Mouse (Mus musculus) midbrain, embryonic 15.5 days (tissue): ENCODE measurements around the gene 2810408A11Rik. TPM values are rescaled to one million over a fixed set of nuclear protein-coding genes. Genes with fewer than 3 reads are reported as not detected.
"Not testable (repeated sequence)": the region's sequence is repeated elsewhere in the genome, so short reads cannot be mapped to it uniquely, and the experiment has no call there.

Source experiments
- ATAC-seq: fragments of 200-750 bp; cut with Nextera tagmentation; replicated peaks from 2 replicates; pipeline ENCODE4 v1.8.0; 2017; ENCODE audit warnings: moderate TSS enrichment
- H3K27ac ChIP-seq: fragments of 300-500 bp; sonication (generic); 2 replicates; pipeline ENCODE4 v1.5.1; 2015; ENCODE audit warnings: mild to moderate bottlenecking, inconsistent platforms
- H3K27me3 ChIP-seq: fragments of 300-500 bp; sonication (generic); replicated peaks from 2 replicates; pipeline ENCODE4 v1.6.1; 2015; ENCODE audit warnings: inconsistent platforms
- H3K36me3 ChIP-seq: fragments of 300-500 bp; sonication (generic); replicated peaks from 2 replicates; pipeline ENCODE4 v1.6.1; 2015; ENCODE audit warnings: inconsistent platforms
- H3K4me1 ChIP-seq: fragments of 300-500 bp; sonication (generic); 2 replicates; pipeline ENCODE4 v1.6.1; 2015; ENCODE audit warnings: inconsistent platforms
- H3K4me2 ChIP-seq: fragments of 300-500 bp; sonication (generic); 2 replicates; pipeline ENCODE4 v1.6.1; 2015; ENCODE audit warnings: inconsistent platforms, mild to moderate bottlenecking, moderate library complexity
- H3K4me3 ChIP-seq: fragments of 300-500 bp; sonication (generic); 2 replicates; pipeline ENCODE4 v1.5.1; 2015; ENCODE audit warnings: mild to moderate bottlenecking, inconsistent platforms
- H3K9ac ChIP-seq: fragments of 300-500 bp; sonication (generic); 2 replicates; pipeline ENCODE4 v1.6.1; 2015; ENCODE audit warnings: mild to moderate bottlenecking, inconsistent platforms
- H3K9me3 ChIP-seq: fragments of 300-500 bp; sonication (generic); 2 replicates; pipeline ENCODE4 v1.6.1; 2016; ENCODE audit warnings: inconsistent platforms
- WGBS: fragments of 180-500 bp; shearing (Covaris S2); methylation state at CpG from one replicate; pipeline ENCODE4 v1.1.7; 2015; ENCODE audit warnings: mixed read lengths; 5-methylcytosine and 5-hydroxymethylcytosine counted together
- polyA plus RNA-seq: library from polyadenylated mRNA; unstranded; fragments of >200 nt; fragmentation: Nextera tagmentation; extraction: Ambion mirVana; gene quantifications from 2 replicates; pipeline ENCODE4 v1.2.1, GENCODE M21; 2015

Gene 2810408A11Rik
- polyA plus RNA-seq, 1 experiment from 2014 or later: 11.1 TPM

- H3K4me3 ChIP-seq, H3K27ac ChIP-seq, H3K9me3 ChIP-seq, H3K4me2 ChIP-seq, H3K27me3 ChIP-seq, ATAC-seq, H3K9ac ChIP-seq: not testable (repeated sequence)
- Histone ChIP-seq H3K36me3 (peaks cover 45% of the 10 kb centered on the region), H3K4me1 (peaks cover 47% of the 10 kb centered on the region)
- WGBS: 64% methylated on average over 7 of the region's 7 CpGs
These were observed 16.0 kb upstream of the 2810408A11Rik start for GRCm38 (mm10) chr11:69916652-69917378.

DNA sequence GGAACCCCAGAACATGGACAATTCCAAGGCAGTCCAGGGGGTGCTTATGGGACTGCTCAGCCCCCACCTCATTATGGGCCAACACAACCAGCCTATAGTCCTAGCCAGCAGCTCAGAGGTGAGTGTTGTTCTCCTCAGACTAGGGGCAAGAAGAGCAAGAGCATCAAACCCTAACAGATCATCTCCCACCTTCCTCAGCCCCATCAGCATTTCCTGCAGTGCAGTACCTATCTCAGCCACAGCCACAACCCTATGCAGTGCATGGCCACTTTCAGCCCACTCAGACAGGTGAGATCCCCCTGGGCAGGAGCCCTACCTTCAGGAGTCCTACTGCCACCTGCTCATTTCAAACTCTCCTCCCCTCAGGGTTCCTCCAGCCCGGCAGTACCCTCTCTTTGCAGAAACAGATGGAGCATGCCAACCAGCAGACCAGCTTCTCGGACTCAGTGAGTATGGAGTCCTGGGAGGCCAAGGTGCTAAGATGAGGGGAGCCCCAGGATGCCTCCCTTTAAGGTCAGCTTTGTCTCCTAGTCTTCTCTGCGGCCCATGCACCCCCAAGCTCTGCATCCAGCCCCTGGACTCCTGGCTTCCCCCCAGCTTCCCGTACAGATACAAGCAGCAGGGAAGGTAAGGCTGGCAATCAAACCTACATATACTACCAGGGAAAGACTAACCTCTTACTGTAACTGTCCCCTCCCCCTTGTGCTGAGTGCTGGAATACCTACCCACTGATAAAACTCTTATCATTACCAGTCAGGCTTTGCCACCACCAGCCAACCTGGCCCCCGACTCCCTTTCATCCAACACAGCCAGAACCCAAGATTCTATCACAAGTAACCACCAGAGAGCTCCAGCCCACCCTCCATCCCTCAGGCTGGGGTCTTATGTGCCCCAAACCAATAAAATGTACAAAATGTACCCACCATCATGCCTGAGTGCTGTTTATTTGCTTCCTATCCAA, 15.2 kb upstream of the 2810408A11Rik start:
- Histone ChIP-seq H3K27ac (no peak overlapping the region), H3K4me3 (no peak overlapping the region), H3K9me3 (no peaks in the 10 kb centered on the region), H3K36me3 (peaks cover 53% of the 10 kb centered on the region), H3K4me2 (no peak overlapping the region), H3K4me1 (peaks cover 47% of the 10 kb centered on the region), H3K27me3 (no peaks in the 10 kb centered on the region), H3K9ac (no peak overlapping the region)
- ATAC-seq: no peak
- 70% methylated on average over 5 of the region's 5 CpGs for WGBS

DNA sequence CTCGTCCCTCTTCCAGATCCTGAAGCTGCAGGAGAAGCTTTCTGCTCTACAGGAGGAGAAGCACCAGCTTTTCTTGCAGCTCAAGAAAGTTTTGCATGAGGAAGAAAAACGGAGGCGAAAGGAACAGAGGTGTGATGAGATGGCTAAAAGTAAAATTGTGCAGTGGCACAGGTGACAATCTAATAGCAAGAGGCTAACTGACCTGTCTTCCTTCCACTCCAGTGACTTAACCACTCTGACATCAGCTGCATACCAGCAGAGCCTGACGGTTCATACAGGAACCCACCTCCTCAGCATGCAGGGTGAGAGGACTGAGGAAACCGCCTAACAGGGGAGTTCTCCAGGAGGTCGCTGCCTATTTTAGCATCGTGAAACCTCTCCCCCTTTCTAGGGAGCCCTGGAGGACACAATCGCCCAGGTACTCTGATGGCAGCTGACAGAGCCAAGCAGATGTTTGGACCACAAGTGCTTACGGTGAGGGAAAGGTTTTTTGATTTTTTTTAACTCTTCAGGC, 14.2 kb upstream of the 2810408A11Rik start:
- H3K27ac ChIP-seq: no peak overlapping the region
- peak overlapping the region; percentile 89 for H3K4me3 ChIP-seq
- no peak for ATAC-seq
- H3K4me2 ChIP-seq: peak overlapping the region; percentile 99
- peaks cover 43% of the 10 kb centered on the region for H3K4me1 ChIP-seq
- peaks cover 62% of the 10 kb centered on the region for H3K36me3 ChIP-seq
- H3K9ac ChIP-seq: peak overlapping the region; percentile 89
- 43% methylated on average over 9 of the region's 9 CpGs for WGBS
- no peaks in the 10 kb centered on the region for H3K9me3 ChIP-seq
- H3K27me3 ChIP-seq: no peaks in the 10 kb centered on the region

DNA sequence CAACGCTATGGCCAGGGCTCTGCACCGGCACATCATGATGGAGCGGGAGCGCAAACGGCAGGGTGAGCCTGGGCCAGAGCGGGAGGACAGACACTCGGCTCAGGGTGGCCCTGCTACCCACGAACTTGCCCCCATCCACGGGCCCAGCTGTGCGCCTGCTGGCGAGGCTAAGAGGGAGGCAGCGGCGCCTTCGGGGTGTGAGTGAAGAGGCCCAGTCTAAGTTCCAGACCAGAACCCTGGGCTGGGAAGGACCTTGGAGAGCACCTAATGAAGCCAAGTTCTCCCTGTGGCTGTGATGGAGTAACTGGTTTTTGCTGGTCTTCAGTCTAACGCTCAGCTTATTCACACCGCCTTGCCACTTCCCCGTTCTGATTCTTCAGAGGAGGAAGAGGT, 13.6 kb upstream of the 2810408A11Rik start:
- H3K4me2 ChIP-seq: peak overlapping the region; percentile 99
- 2% methylated on average over 17 of the region's 17 CpGs for WGBS
- peaks cover 68% of the 10 kb centered on the region for H3K36me3 ChIP-seq
- no peaks in the 10 kb centered on the region for H3K27me3 ChIP-seq
- H3K4me1 ChIP-seq: peaks cover 37% of the 10 kb centered on the region
- peak overlapping the region; percentile 89 for H3K4me3 ChIP-seq
- peak overlapping the region; percentile 92 for H3K27ac ChIP-seq
- peak overlapping the region; percentile 89 for H3K9ac ChIP-seq
- ATAC-seq: no peak; the same call in 1 of the 2 replicates
- H3K9me3 ChIP-seq: no peaks in the 10 kb centered on the region

GRCm38 (mm10) chr11:69913554-69914371, 13.0 kb upstream of the 2810408A11Rik start, which contains the start of gene Gps2:
TSS of gene Gps2 (plus strand) at chr11:69913888.
- Histone ChIP-seq H3K9me3 (no peaks in the 10 kb centered on the region), H3K4me2 (peak within 1 kb of the TSS; percentile 99), H3K27me3 (no peaks in the 10 kb centered on the region), H3K9ac (peak within 1 kb of the TSS; percentile 89), H3K36me3 (peaks cover 74% of the 10 kb centered on the region), H3K27ac (peak within 1 kb of the TSS; percentile 92), H3K4me1 (peaks cover 31% of the 10 kb centered on the region), H3K4me3 (peak within 1 kb of the TSS; percentile 89)
- ATAC-seq: peak; percentile 91
- WGBS: 2% methylated on average over 54 of the region's 61 CpGs

- peak; percentile 25 for ATAC-seq
- H3K9me3 ChIP-seq: no peaks in the 10 kb centered on the region
- H3K27me3 ChIP-seq: no peaks in the 10 kb centered on the region
- 81% methylated on average over 15 of the region's 15 CpGs for WGBS
- peaks cover 76% of the 10 kb centered on the region for H3K36me3 ChIP-seq
- peak overlapping the region; percentile 89 for H3K4me3 ChIP-seq
- H3K27ac ChIP-seq: 0 out of 2 replicates have a peak overlapping the region, but pooled peaks have one; percentile 92
- no peak overlapping the region for H3K9ac ChIP-seq
- peaks cover 27% of the 10 kb centered on the region for H3K4me1 ChIP-seq
- peak overlapping the region; percentile 99 for H3K4me2 ChIP-seq
These were observed 12.1 kb upstream of the 2810408A11Rik start for GRCm38 (mm10) chr11:69912716-69913530.

GRCm38 (mm10) chr11:69911701-69912100, 10.9 kb upstream of the 2810408A11Rik start:
- Histone ChIP-seq H3K27me3 (no peaks in the 10 kb centered on the region), H3K4me2 (no peak overlapping the region), H3K27ac (no peak overlapping the region), H3K4me3 (no peak overlapping the region), H3K4me1 (peaks cover 27% of the 10 kb centered on the region), H3K36me3 (peaks cover 76% of the 10 kb centered on the region), H3K9ac (no peak overlapping the region), H3K9me3 (no peaks in the 10 kb centered on the region)
- 91% methylated on average over 6 of the region's 6 CpGs for WGBS
- ATAC-seq: no peak

DNA sequence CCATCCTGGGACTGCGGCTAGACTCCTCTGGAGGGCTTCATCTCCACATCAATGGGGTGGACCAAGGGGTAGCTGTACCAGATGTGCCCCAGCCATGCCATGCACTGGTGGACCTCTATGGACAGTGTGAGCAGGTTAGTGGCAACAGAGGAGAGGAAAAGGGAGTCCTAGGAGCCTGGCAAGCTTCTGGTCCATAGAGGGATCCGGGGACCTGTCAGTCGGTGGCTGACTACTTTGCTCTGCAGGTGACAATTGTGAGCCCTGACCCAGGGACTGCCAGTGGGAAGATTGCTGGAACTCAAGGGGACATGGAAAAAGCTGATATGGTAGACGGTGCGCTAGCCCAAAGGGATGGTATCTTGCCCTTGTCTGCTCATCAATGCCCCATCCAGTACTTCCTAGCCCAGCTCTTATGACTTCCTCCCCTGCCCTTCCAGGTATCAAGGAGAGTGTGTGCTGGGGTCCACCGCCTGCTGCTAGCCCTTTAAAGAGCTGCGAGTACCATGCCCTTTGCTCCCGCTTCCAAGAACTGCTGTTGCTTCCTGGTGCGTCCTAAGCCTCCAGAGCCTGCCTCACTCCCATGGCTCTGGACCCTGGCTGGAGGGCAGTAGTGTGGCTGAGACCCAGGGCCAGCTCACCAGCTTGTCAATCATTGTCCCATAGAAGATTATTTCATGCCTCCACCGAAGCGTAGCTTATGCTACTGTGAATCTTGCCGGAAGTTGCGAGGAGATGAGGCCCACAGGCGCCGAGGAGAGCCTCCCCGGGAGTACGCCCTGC, 10.2 kb upstream of the 2810408A11Rik start:
- Histone ChIP-seq H3K36me3 (peaks cover 76% of the 10 kb centered on the region), H3K9ac (no peak overlapping the region), H3K27ac (no peak overlapping the region), H3K4me1 (peaks cover 25% of the 10 kb centered on the region), H3K4me3 (no peak overlapping the region), H3K9me3 (no peaks in the 10 kb centered on the region), H3K27me3 (no peaks in the 10 kb centered on the region), H3K4me2 (no peak overlapping the region)
- no peak for ATAC-seq
- 92% methylated on average over 17 of the region's 17 CpGs for WGBS

DNA sequence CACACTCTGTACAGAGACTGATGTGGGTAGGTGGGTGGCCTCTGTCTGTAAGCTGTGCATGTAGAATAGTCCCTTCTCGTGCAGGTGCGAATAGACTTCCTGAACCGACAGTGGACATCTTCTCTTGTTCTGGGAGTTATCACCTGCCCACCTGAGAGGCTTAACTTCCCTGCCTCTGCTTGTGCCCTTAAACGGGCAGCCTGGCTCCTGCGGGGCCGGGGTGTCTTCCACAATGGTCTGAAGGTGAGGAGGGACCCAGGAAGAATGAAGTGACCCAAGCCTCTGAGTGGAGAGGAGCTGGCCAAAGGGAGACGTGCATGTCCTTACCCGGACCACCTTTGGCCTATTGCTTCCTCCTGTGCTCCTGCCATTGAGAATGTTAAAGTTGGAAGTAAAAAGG, 9.4 kb upstream of the 2810408A11Rik start:
- no peaks in the 10 kb centered on the region for H3K9me3 ChIP-seq
- ATAC-seq: no peak
- no peak overlapping the region for H3K27ac ChIP-seq
- H3K27me3 ChIP-seq: no peaks in the 10 kb centered on the region
- 96% methylated on average over 8 of the region's 8 CpGs for WGBS
- H3K36me3 ChIP-seq: peaks cover 76% of the 10 kb centered on the region
- no peak overlapping the region for H3K4me3 ChIP-seq
- H3K4me2 ChIP-seq: no peak overlapping the region
- peaks cover 17% of the 10 kb centered on the region for H3K4me1 ChIP-seq
- no peak overlapping the region for H3K9ac ChIP-seq

DNA sequence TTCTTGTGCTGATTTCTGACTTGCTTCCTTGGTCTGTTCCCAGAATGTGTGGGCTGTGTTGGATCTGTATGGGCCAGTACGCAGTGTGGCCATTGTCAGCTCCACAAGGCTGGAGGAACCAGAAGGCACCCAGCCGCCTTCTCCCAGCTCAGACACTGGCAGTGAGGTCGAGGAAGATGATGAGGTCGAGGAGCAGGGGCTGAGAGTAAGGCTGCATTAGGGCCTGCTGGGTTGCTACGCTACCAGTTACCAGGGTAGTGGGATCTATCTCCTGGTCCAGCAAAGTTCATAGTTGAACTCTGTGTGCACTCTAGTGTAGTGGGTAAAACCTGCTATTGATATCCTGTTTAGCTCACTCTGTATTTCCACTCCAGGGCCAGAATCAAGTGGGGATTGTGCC, 8.4 kb upstream of the 2810408A11Rik start:
- ATAC-seq: no peak
- Histone ChIP-seq H3K36me3 (peaks cover 82% of the 10 kb centered on the region), H3K27ac (no peak overlapping the region), H3K27me3 (no peaks in the 10 kb centered on the region), H3K4me2 (no peak overlapping the region), H3K9me3 (no peaks in the 10 kb centered on the region), H3K4me3 (no peak overlapping the region), H3K4me1 (peaks cover 7% of the 10 kb centered on the region), H3K9ac (no peak overlapping the region)
- WGBS: 86% methylated on average over 5 of the region's 5 CpGs
